8 mouse cellular contexts compared by ENCODE assay signal in the genomic region with DNA sequence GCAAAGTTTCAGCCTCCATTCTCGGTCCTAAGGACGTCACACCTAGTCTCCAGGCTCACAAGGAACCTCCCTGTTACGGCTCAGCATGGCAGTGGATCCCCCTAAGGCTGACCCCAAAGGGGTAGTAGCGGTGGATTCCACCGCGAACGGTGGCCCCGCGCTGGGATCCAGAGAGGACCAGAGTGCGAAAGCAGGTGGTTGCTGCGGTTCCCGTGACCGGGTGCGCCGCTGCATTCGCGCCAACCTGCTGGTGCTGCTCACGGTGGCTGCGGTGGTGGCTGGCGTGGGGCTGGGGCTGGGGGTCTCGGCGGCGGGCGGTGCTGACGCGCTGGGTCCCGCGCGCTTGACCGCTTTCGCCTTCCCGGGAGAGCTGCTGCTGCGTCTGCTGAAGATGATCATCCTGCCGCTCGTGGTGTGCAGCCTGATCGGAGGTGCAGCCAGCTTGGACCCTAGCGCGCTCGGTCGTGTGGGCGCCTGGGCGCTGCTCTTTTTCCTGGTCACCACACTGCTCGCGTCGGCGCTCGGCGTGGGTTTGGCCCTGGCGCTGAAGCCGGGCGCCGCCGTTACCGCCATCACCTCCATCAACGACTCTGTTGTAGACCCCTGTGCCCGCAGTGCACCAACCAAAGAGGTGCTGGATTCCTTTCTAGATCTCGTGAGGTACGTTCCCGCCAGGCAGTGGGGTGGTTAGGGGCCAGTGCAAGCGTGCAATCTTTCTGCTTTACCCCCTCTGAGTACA. TPM values are rescaled to one million over a fixed set of nuclear protein-coding genes. Genes with fewer than 3 reads are reported as not detected.
DNase-seq lines count a peak whose midpoint lies in the region; ATAC-seq and TF ChIP-seq lines count a peak whose summit lies in the region.

No protein-coding gene starts in this region.

- no peaks in the 10 kb centered on the region for H3K27me3 ChIP-seq in erythroblast, embryonic 14.5 days (ENCODE audit: control insufficient read depth)
- no peaks in the 10 kb centered on the region for H3K27me3 ChIP-seq in MEL (ENCODE audit: control insufficient read depth in 1 of 2, insufficient read depth in 2 of 2, low read length in 2 of 2)
- H3K27me3 ChIP-seq in forebrain, embryonic 10.5 days (ENCODE audit: poor library complexity, severe bottlenecking) = no peaks in the 10 kb centered on the region
- no peaks in the 10 kb centered on the region for H3K27me3 ChIP-seq in liver, embryonic 16.5 days (ENCODE audit: control insufficient read depth, insufficient read depth, low read depth, low read length)
- H3K27me3 ChIP-seq in neural tube, embryonic 13.5 days = peaks cover 14% of the 10 kb centered on the region

- 0 out of 4 replicates have a peak, but pooled peaks of 1 of the 2 experiments have one; percentile 12 for TF ChIP-seq EP300 in MEL (IDR thresholded peaks at IDR 0.05; ENCODE audit: low read depth in 1 of 2, low read length in 2 of 2)

- peak overlapping the region; percentile 90 for H3K4me3 ChIP-seq in erythroblast, embryonic 14.5 days (replicated peaks)
- peak overlapping the region; percentile 61 to 64 for H3K4me3 ChIP-seq in MEL (ENCODE audit: control insufficient read depth in 1 of 2, insufficient read depth in 1 of 2, low read depth in 2 of 2, low read length in 2 of 2)
- peak overlapping the region; percentile 82 for H3K4me3 ChIP-seq in forebrain, embryonic 10.5 days
- peak overlapping the region; percentile 96 for H3K4me3 ChIP-seq in liver, embryonic 16.5 days (ENCODE audit: low read depth, low read length)
- H3K4me3 ChIP-seq in neural tube, embryonic 13.5 days = peak overlapping the region; percentile 52

- peak overlapping the region; percentile 84 for H3K4me2 ChIP-seq in liver, embryonic 16.5 days (ENCODE audit: low read depth, low read length)
- H3K4me2 ChIP-seq in neural tube, embryonic 13.5 days = peak overlapping the region; percentile 97

- peak; percentile 67 for DNase-seq in MEL (ENCODE audit: low read depth, low spot score)
- DNase-seq in forebrain, embryonic 10.5 days (ENCODE audit: extremely low spot score, low spot score) = peak; percentile 58
- DNase-seq in induced T-regulatory cell, adult 2 months (ENCODE audit: low read depth) = peak; percentile 64
- DNase-seq in layer of hippocampus, adult 18-20 months (ENCODE audit: low spot score in 2 of 2) = no peak

- H3K27ac ChIP-seq in MEL (ENCODE audit: control insufficient read depth, low read depth, low read length) = peak overlapping the region; percentile 77
- H3K27ac ChIP-seq in forebrain, embryonic 10.5 days = peak overlapping the region; percentile 91
- H3K27ac ChIP-seq in liver, embryonic 16.5 days (ENCODE audit: low read length) = peak overlapping the region; percentile 99
- no peak overlapping the region for H3K27ac ChIP-seq in neural tube, embryonic 13.5 days (replicated peaks)

- WGBS in forebrain, embryonic 10.5 days = under 1% methylated on average over 60 of the region's 60 CpGs
- under 1% methylated on average over 60 of the region's 60 CpGs for WGBS in liver, embryonic 16.5 days (ENCODE audit: insufficient replicate concordance)
- under 1% methylated on average over 60 of the region's 60 CpGs for WGBS in neural tube, embryonic 13.5 days

- H3K9me3 ChIP-seq in erythroblast, embryonic 14.5 days (ENCODE audit: control insufficient read depth, low read length) = peaks cover 5% of the 10 kb centered on the region; the same call in 1 of the 2 replicates
- no peaks in the 10 kb centered on the region for H3K9me3 ChIP-seq in MEL (replicated peaks; ENCODE audit: insufficient read depth, low read length)
- H3K9me3 ChIP-seq in forebrain, embryonic 10.5 days = peaks cover 6% of the 10 kb centered on the region
- no peaks in the 10 kb centered on the region for H3K9me3 ChIP-seq in liver, embryonic 16.5 days (replicated peaks; ENCODE audit: control insufficient read depth, low read length)
- H3K9me3 ChIP-seq in neural tube, embryonic 13.5 days = no peaks in the 10 kb centered on the region

- TF ChIP-seq RAD21 in MEL (IDR thresholded peaks at IDR 0.05; ENCODE audit: low read depth, low read length) = no peak

- peaks cover 50% of the 10 kb centered on the region for H3K79me2 ChIP-seq in MEL (ENCODE audit: control insufficient read depth, insufficient read depth, low read length, poor library complexity)

- ATAC-seq in erythroblast, adult 5-6 weeks (replicated peaks; ENCODE audit: low FRiP score, poor library complexity, severe bottlenecking) = no peak
- no peak for ATAC-seq in liver, embryonic 16.5 days (ENCODE audit: low read depth)
- ATAC-seq in neural tube, embryonic 13.5 days (ENCODE audit: low read depth) = peak; percentile 29

- H3K9ac ChIP-seq in MEL (ENCODE audit: control insufficient read depth, low read depth, low read length, poor library complexity, severe bottlenecking) = peak overlapping the region; percentile 85
- H3K9ac ChIP-seq in liver, embryonic 16.5 days (ENCODE audit: low read depth, low read length) = peak overlapping the region; percentile 98
- H3K9ac ChIP-seq in neural tube, embryonic 13.5 days = peak overlapping the region; percentile 70

- no peak for TF ChIP-seq CTCF in MEL (IDR thresholded peaks at IDR 0.05 in 2 of 3, conservative IDR thresholded peaks at IDR 0.05 in 1 of 3; ENCODE audit: control insufficient read depth in 1 of 3, insufficient read depth in 1 of 3, low read depth in 2 of 3, low read length in 3 of 3, poor library complexity in 1 of 3, severe bottlenecking in 1 of 3)

- peaks cover 53% of the 10 kb centered on the region for H3K36me3 ChIP-seq in erythroblast, embryonic 14.5 days (ENCODE audit: control insufficient read depth)
- peaks cover 2 to 17% of the 10 kb centered on the region in 2 experiments; a peak in 3 of 4 replicates for H3K36me3 ChIP-seq in MEL (ENCODE audit: control insufficient read depth in 1 of 2, insufficient read depth in 2 of 2, low read length in 2 of 2)
- H3K36me3 ChIP-seq in forebrain, embryonic 10.5 days (replicated peaks) = peaks cover 26% of the 10 kb centered on the region
- peaks cover 22% of the 10 kb centered on the region for H3K36me3 ChIP-seq in liver, embryonic 16.5 days (ENCODE audit: control insufficient read depth, insufficient read depth)
- no peaks in the 10 kb centered on the region for H3K36me3 ChIP-seq in neural tube, embryonic 13.5 days

- peak in 1 of 2 experiments; percentile 64; a peak in 2 of 4 replicates for TF ChIP-seq POLR2A in MEL (IDR thresholded peaks at IDR 0.05; ENCODE audit: control insufficient read depth in 1 of 2, insufficient read depth in 1 of 2, low read depth in 1 of 2, low read length in 2 of 2, poor library complexity in 1 of 2)

- peaks cover 50% of the 10 kb centered on the region for H3K4me1 ChIP-seq in erythroblast, embryonic 14.5 days (ENCODE audit: control insufficient read depth)
- peaks cover 0 to 10% of the 10 kb centered on the region in 2 experiments; a peak in 3 of 4 replicates for H3K4me1 ChIP-seq in MEL (ENCODE audit: control insufficient read depth in 1 of 2, insufficient read depth in 2 of 2, low read length in 2 of 2)
- H3K4me1 ChIP-seq in forebrain, embryonic 10.5 days = peaks cover 47% of the 10 kb centered on the region
- peaks cover 36% of the 10 kb centered on the region for H3K4me1 ChIP-seq in liver, embryonic 16.5 days (ENCODE audit: control insufficient read depth, low read depth, low read length)
- H3K4me1 ChIP-seq in neural tube, embryonic 13.5 days (replicated peaks) = peaks cover 41% of the 10 kb centered on the region

RNA-seq across cellular contexts. Expression of a gene that starts 0.8 kb away (rescaled TPM):
- 24.9 and 33.8 TPM in 2 replicates for polyA plus RNA-seq in erythroblast, embryonic 14.5 days (2012)
- 655 and 701 TPM in 2 replicates for total RNA-seq in erythroblast, adult 5-6 weeks (2015; ENCODE audit: low replicate concordance)
- total RNA-seq in erythroblast, adult 5-6 weeks (2017; ENCODE audit: low replicate concordance) = 713 and 810 TPM in 2 replicates
- 72.0 and 88.6 TPM in 2 replicates for total RNA-seq in MEL (2012; rRNA removed)
- 100 to 1,000 TPM in 1 of 2 experiments, not detected in 1; 180 TPM for polyA plus RNA-seq in MEL (2012; ENCODE audit: insufficient read depth in 1 of 2, insufficient read length in 2 of 2, low read depth in 1 of 2, low replicate concordance in 2 of 2, missing spikeins in 1 of 2)
- polyA plus RNA-seq in forebrain, embryonic 10.5 days (2016; fragmentation: Nextera tagmentation; extraction: Ambion mirVana) = 44.3 and 46.2 TPM in 2 replicates
- polyA plus RNA-seq in liver, embryonic 16.5 days (2015; fragmentation: Nextera tagmentation; extraction: Ambion mirVana) = 101 and 119 TPM in 2 replicates
- polyA plus RNA-seq in neural tube, embryonic 13.5 days (2015; fragmentation: Nextera tagmentation; extraction: Ambion mirVana) = 8.8 and 9.0 TPM in 2 replicates
- 1 to 10 TPM; 2.0 to 2.9 TPM for total RNA-seq in layer of hippocampus, adult 18-20 months (2021)

RNA-seq across cellular contexts. Expression of a gene that starts 33.7 kb away (rescaled TPM):
- polyA plus RNA-seq in erythroblast, embryonic 14.5 days (2012) = 11.1 and 11.3 TPM in 2 replicates
- total RNA-seq in erythroblast, adult 5-6 weeks (2015; ENCODE audit: low replicate concordance) = 21.5 and 22.4 TPM in 2 replicates
- total RNA-seq in erythroblast, adult 5-6 weeks (2017; ENCODE audit: low replicate concordance) = 34.3 and 69.7 TPM in 2 replicates
- 54.7 and 55.8 TPM in 2 replicates for total RNA-seq in MEL (2012; rRNA removed)
- 10 to 100 TPM in 1 of 2 experiments, not detected in 1; 93.5 TPM for polyA plus RNA-seq in MEL (2012; ENCODE audit: insufficient read depth in 1 of 2, insufficient read length in 2 of 2, low read depth in 1 of 2, low replicate concordance in 2 of 2, missing spikeins in 1 of 2)
- polyA plus RNA-seq in forebrain, embryonic 10.5 days (2016; fragmentation: Nextera tagmentation; extraction: Ambion mirVana) = 120 and 122 TPM in 2 replicates
- 27.4 and 29.8 TPM in 2 replicates for polyA plus RNA-seq in liver, embryonic 16.5 days (2015; fragmentation: Nextera tagmentation; extraction: Ambion mirVana)
- 155 and 174 TPM in 2 replicates for polyA plus RNA-seq in neural tube, embryonic 13.5 days (2015; fragmentation: Nextera tagmentation; extraction: Ambion mirVana)
- 100 to 1,000 TPM; 260 to 290 TPM for total RNA-seq in layer of hippocampus, adult 18-20 months (2021)

RNA-seq across cellular contexts. Expression of a gene that starts 34.5 kb away (rescaled TPM):
- polyA plus RNA-seq in erythroblast, embryonic 14.5 days (2012) = 1.2 and 1.5 TPM in 2 replicates
- total RNA-seq in erythroblast, adult 5-6 weeks (2015; ENCODE audit: low replicate concordance) = 2.5 and 4.2 TPM in 2 replicates
- total RNA-seq in erythroblast, adult 5-6 weeks (2017; ENCODE audit: low replicate concordance) = 3.1 and 8.0 TPM in 2 replicates
- 12.6 and 15.9 TPM in 2 replicates for total RNA-seq in MEL (2012; rRNA removed)
- 10 to 100 TPM in 1 of 2 experiments, not detected in 1; 19.2 TPM for polyA plus RNA-seq in MEL (2012; ENCODE audit: insufficient read depth in 1 of 2, insufficient read length in 2 of 2, low read depth in 1 of 2, low replicate concordance in 2 of 2, missing spikeins in 1 of 2)
- polyA plus RNA-seq in forebrain, embryonic 10.5 days (2016; fragmentation: Nextera tagmentation; extraction: Ambion mirVana) = 26.3 and 27.2 TPM in 2 replicates
- polyA plus RNA-seq in liver, embryonic 16.5 days (2015; fragmentation: Nextera tagmentation; extraction: Ambion mirVana) = 7.8 and 8.9 TPM in 2 replicates
- polyA plus RNA-seq in neural tube, embryonic 13.5 days (2015; fragmentation: Nextera tagmentation; extraction: Ambion mirVana) = 40.0 and 45.9 TPM in 2 replicates
- total RNA-seq in layer of hippocampus, adult 18-20 months (2021) = 10 to 100 TPM; 46.7 to 46.9 TPM

RNA-seq across cellular contexts. Expression of a gene that starts 43.8 kb away (rescaled TPM):
- 136 and 162 TPM in 2 replicates for polyA plus RNA-seq in erythroblast, embryonic 14.5 days (2012)
- total RNA-seq in erythroblast, adult 5-6 weeks (2015; ENCODE audit: low replicate concordance) = 46.5 and 57.5 TPM in 2 replicates
- total RNA-seq in erythroblast, adult 5-6 weeks (2017; ENCODE audit: low replicate concordance) = 19.8 and 25.9 TPM in 2 replicates
- total RNA-seq in MEL (2012; rRNA removed) = 279 and 288 TPM in 2 replicates
- polyA plus RNA-seq in MEL (2012; ENCODE audit: insufficient read depth in 1 of 2, insufficient read length in 2 of 2, low read depth in 1 of 2, low replicate concordance in 2 of 2, missing spikeins in 1 of 2) = 100 to 1,000 TPM in 1 of 2 experiments, not detected in 1; 297 TPM
- polyA plus RNA-seq in forebrain, embryonic 10.5 days (2016; fragmentation: Nextera tagmentation; extraction: Ambion mirVana) = 249 and 254 TPM in 2 replicates
- 151 and 155 TPM in 2 replicates for polyA plus RNA-seq in liver, embryonic 16.5 days (2015; fragmentation: Nextera tagmentation; extraction: Ambion mirVana)
- polyA plus RNA-seq in neural tube, embryonic 13.5 days (2015; fragmentation: Nextera tagmentation; extraction: Ambion mirVana) = 372 and 378 TPM in 2 replicates
- total RNA-seq in layer of hippocampus, adult 18-20 months (2021) = 100 to 1,000 TPM; 257 to 266 TPM

Comparison
In these comparisons a context has a peak if more than half of its experiments do, and no peak if none do; other contexts are left out.
1. DNase-seq: peak in MEL (single experiment), forebrain, embryonic 10.5 days (single experiment) and induced T-regulatory cell, adult 2 months (single experiment); none in layer of hippocampus, adult 18-20 months (0 of 2).
2. Peak in every context shown above with its lines, with median percentiles within 50 percentile points of each other: H3K4me3 ChIP-seq and H3K9ac ChIP-seq.